Mouse (Mus musculus) limb, embryonic 14.5 days (tissue): Measurements from ENCODE around the gene Cyp21a1. TPM values are rescaled to one million over a fixed set of nuclear protein-coding genes. Genes with fewer than 3 reads are reported as not detected.
"Not testable (repeated sequence)": the region's sequence is repeated elsewhere in the genome, so short reads cannot be mapped to it uniquely, and the experiment has no call there.

ENCODE experiments used
- ATAC-seq: fragments of 200-750 bp; cut with Nextera tagmentation; 2 replicates; pipeline ENCODE4 v1.8.0; 2017; ENCODE audit warnings: low read depth, moderate number of reproducible peaks, moderate TSS enrichment; ENCODE audit not compliant: low FRiP score
- DNase-seq: peaks from one replicate; pipeline ENCODE4 v3.0.0-alpha.2; 2015; ENCODE audit warnings: low spot score
- H3K27ac ChIP-seq: fragments of 300-500 bp; sonication (generic); replicated peaks from 2 replicates; pipeline ENCODE4 v1.5.1; 2014; ENCODE audit warnings: low read depth, mild to moderate bottlenecking, low read length, moderate library complexity, mixed read lengths
- H3K27me3 ChIP-seq: fragments of 300-500 bp; sonication (generic); 2 replicates; pipeline ENCODE4 v1.6.1; 2014; ENCODE audit warnings: low read length, mixed read lengths; ENCODE audit not compliant: control insufficient read depth, insufficient read depth
- H3K36me3 ChIP-seq: fragments of 300-500 bp; sonication (generic); 2 replicates; pipeline ENCODE4 v1.6.1; 2014; ENCODE audit warnings: mild to moderate bottlenecking, low read length, moderate library complexity, mixed read lengths; ENCODE audit not compliant: control insufficient read depth, insufficient read depth
- H3K4me1 ChIP-seq: fragments of 300-500 bp; sonication (generic); 2 replicates; pipeline ENCODE4 v1.6.1; 2014; ENCODE audit warnings: antibody characterized with exemption, low read length, mixed read lengths; ENCODE audit not compliant: control insufficient read depth, insufficient read depth
- H3K4me2 ChIP-seq: fragments of 300-500 bp; sonication (generic); replicated peaks from 2 replicates; pipeline ENCODE4 v1.6.1; 2014; ENCODE audit warnings: low read depth, mild to moderate bottlenecking, low read length, moderate library complexity; ENCODE audit not compliant: severe bottlenecking
- H3K4me3 ChIP-seq: fragments of 300-500 bp; sonication (generic); replicated peaks from 2 replicates; pipeline ENCODE4 v1.5.1; 2014; ENCODE audit warnings: low read length
- H3K9ac ChIP-seq: fragments of 300-500 bp; sonication (generic); 2 replicates; pipeline ENCODE4 v1.6.1; 2014; ENCODE audit warnings: mild to moderate bottlenecking, low read depth, low read length, moderate library complexity; ENCODE audit not compliant: severe bottlenecking
- H3K9me3 ChIP-seq: fragments of 300-500 bp; sonication (generic); 2 replicates; pipeline ENCODE4 v1.6.1; 2016; ENCODE audit warnings: low read length; ENCODE audit not compliant: control insufficient read depth
- POLR2A ChIP-seq: fragments of 200-500 bp; IDR thresholded peaks from 2 replicates; pipeline ENCODE4 v1.8.0; 2012; ENCODE audit warnings: inconsistent platforms, mild to moderate bottlenecking, moderate library complexity, borderline replicate concordance; ENCODE audit not compliant: insufficient read depth, insufficient read length; ENCODE audit errors: extremely low read depth
- WGBS: fragments of 180-500 bp; shearing (Covaris S2); extraction: QIAGEN DNeasy Blood & Tissue Kit; methylation state at CpG from one replicate; pipeline ENCODE4 v1.1.7; 2014; 5-methylcytosine and 5-hydroxymethylcytosine counted together
- polyA plus RNA-seq, 2 experiments: library from polyadenylated mRNA; depleted of rRNA in 1 of 2; stranded (reverse) in 1 of 2; unstranded in 1 of 2; fragments of >200 nt; fragmentation: Nextera tagmentation in 1 of 2; extraction: Ambion mirVana in 1 of 2; gene quantifications; 2 replicates each; pipeline versions ENCODE4 v1.2.1 to v1.2.3; 2012 to 2014

Gene Cyp21a1
- polyA plus RNA-seq, 2 experiments: 0.17 to 0.25 TPM

GRCm38 (mm10) chr17:34811275-34811674 lies 6.9 kb upstream of the Cyp21a1 start:
- Histone ChIP-seq H3K27ac (no peak overlapping the region), H3K4me2 (no peak overlapping the region), H3K9ac (no peak overlapping the region), H3K27me3 (no peaks in the 10 kb centered on the region), H3K9me3 (no peaks in the 10 kb centered on the region), H3K4me1 (no peaks in the 10 kb centered on the region), H3K36me3 (no peaks in the 10 kb centered on the region), H3K4me3 (no peak overlapping the region)
- no peak for DNase-seq
- no peak for ATAC-seq
- TF ChIP-seq POLR2A: no peak
- 68% methylated on average over 15 of the region's 15 CpGs for WGBS

GRCm38 (mm10) chr17:34810811-34811210 lies 6.5 kb upstream of the Cyp21a1 start:
- 78% methylated on average over 5 of the region's 8 CpGs for WGBS
- not testable (repeated sequence) for H3K9me3 ChIP-seq, H3K4me2 ChIP-seq, DNase-seq, H3K9ac ChIP-seq, H3K4me3 ChIP-seq, H3K27ac ChIP-seq, H3K4me1 ChIP-seq, ATAC-seq, H3K27me3 ChIP-seq, H3K36me3 ChIP-seq

DNA sequence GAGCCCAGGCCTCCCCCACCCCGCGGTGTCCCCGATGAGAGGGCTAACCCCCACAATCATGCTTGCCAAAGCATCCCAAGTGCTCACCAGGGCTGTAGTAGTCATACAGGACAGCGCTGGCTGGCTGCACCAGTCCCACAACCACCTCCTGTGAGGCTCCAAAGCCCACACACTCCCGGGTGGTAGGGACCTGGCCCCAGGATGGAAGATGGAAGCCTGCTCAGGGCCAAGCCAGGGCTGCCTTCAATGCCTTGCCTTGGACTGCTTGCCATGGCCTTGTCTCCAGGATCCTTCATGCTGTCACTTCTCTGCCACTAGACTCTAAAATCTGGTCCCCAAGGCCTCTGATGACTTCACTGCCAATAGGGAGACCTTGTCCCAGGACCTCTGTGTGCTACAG lies 6.0 kb upstream of the Cyp21a1 start:
- not testable (repeated sequence) for H3K9me3 ChIP-seq, H3K4me1 ChIP-seq, H3K36me3 ChIP-seq, ATAC-seq, H3K27me3 ChIP-seq, H3K4me2 ChIP-seq, H3K9ac ChIP-seq, H3K4me3 ChIP-seq, DNase-seq, H3K27ac ChIP-seq
- 79% methylated on average over 5 of the region's 5 CpGs for WGBS

GRCm38 (mm10) chr17:34808599-34809205 lies 4.3 kb upstream of the Cyp21a1 start:
- DNase-seq (no peak), ATAC-seq (no peak)
- no peaks in the 10 kb centered on the region for H3K9me3 ChIP-seq
- H3K4me2 ChIP-seq: no peak overlapping the region
- H3K4me3 ChIP-seq: no peak overlapping the region
- no peak overlapping the region for H3K9ac ChIP-seq
- H3K4me1 ChIP-seq: no peaks in the 10 kb centered on the region
- 84% methylated on average over 6 of the region's 6 CpGs for WGBS
- H3K27me3 ChIP-seq: no peaks in the 10 kb centered on the region
- H3K36me3 ChIP-seq: no peaks in the 10 kb centered on the region
- no peak for TF ChIP-seq POLR2A
- H3K27ac ChIP-seq: no peak overlapping the region

DNA sequence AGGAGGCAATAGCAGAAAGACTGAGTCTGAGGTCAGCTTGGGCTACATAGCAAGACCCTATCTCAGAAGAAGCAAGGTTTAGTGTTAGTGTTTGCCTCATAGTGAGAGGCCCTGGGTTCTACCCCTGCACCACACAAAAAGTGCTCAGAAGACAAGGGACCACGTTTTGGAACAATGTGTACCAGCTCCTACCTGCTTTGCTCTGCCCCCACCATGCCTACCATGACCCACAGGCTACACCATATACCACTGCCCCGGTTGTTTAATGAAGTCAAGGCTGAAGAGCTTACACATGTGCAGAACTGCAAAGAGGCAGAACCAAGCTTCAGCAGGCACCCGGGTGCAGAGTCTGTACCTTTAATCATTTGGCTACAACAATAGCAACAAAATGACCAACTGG lies 2.8 kb upstream of the Cyp21a1 start:
- Histone ChIP-seq H3K4me1 (no peaks in the 10 kb centered on the region), H3K27me3 (no peaks in the 10 kb centered on the region), H3K4me3 (no peak overlapping the region), H3K9ac (no peak overlapping the region), H3K36me3 (no peaks in the 10 kb centered on the region), H3K9me3 (no peaks in the 10 kb centered on the region), H3K27ac (no peak overlapping the region), H3K4me2 (no peak overlapping the region)
- DNase-seq (no peak), ATAC-seq (no peak)
- 72% methylated on average over 3 of the region's 3 CpGs for WGBS
- TF ChIP-seq POLR2A: no peak
